Mouse (Mus musculus) kidney, adult 11 months (tissue): ENCODE results near the gene 9930111J21Rik2.
"Not testable (repeated sequence)": the region's sequence is repeated elsewhere in the genome, so short reads cannot be mapped to it uniquely, and the experiment has no call there.

Source experiments
- DNase-seq: peaks from one replicate; pipeline ENCODE4 v3.0.0; 2022

9930111J21Rik2 gene

GRCm38 (mm10) chr11:49051093-49051891 is at the start of gene 9930111J21Rik2:
Gene 9930111J21Rik2, minus strand, starts transcription at chr11:49051242.
- DNase-seq: not testable (repeated sequence)

DNA sequence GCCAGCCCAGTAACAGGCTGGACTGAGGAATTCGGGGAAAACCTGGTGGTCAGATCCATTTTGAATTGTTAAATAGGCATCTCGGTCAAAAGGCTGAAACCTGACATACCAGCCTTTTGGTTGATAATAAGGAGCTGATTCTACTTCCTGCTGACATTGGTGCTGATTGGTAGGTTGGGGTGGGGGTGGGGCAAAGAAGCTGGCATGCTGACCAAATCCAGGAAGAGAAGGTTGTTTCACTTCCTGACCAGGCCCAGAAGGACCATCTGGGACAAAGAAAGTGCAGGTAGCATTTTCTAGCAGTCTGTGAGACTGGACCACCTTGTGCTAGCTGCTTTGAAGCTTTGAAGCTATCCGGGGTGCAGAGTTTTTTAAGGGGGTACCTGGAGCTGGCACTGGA is 49.4 kb upstream of the 9930111J21Rik2 start:
- no peak for DNase-seq

DNA sequence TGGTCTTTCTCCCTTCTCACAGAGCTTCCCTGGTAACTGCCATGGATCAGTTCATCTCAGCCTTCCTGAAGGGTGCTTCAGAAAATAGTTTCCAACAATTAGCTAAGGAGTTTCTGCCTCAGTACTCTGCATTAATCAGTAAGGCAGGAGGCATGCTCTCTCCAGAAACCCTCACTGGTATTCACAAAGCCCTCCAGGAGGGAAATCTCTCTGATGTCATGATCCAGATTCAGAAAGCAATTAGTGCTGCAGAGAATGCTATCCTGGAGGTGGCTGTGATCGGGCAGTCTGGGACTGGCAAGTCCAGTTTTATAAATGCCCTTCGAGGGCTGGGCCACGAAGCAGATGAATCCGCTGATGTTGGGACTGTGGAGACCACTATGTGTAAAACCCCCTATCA is 44.3 kb upstream of the 9930111J21Rik2 start:
- DNase-seq: no peak

DNA sequence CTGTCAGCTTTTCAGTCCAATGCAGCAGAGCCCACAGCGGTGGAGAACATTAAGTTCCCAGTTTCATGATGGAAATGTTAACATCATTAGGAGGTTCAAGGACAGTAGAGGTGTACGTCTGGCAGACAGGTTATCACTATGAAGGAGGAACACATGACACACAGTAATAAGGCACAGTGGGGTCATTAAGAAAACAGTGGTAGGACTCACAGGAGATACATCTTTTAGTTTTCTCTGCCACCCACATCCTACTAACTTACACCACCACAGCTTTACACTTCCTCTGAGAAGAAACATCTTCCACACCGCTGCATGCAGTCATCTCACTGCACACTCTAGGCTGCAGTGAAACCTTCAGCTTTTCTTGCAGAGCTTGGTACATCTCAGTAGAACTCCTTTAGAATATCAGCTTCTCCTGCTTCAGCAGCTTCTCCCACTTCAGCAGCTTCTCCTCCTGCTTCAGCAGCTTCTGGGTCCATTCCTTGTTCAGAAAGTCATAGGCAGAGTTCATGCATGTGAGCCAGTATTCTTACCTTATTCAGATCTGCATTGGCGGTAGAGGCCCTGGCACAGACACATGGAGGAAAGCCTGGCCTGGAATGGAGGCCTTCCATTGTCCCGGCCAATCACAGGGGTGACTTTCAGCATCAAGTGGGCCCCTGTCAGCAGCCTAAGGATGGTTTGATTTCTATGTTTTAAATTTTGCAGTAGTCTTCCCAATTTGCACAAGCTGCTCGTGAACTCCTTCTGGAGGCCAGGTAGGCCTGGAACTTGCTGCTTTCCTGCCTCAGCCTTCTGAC is 43.0 kb upstream of the 9930111J21Rik2 start:
- DNase-seq: no peak

GRCm38 (mm10) chr11:49092786-49093185 is 41.7 kb upstream of the 9930111J21Rik2 start:
- no peak for DNase-seq

DNA sequence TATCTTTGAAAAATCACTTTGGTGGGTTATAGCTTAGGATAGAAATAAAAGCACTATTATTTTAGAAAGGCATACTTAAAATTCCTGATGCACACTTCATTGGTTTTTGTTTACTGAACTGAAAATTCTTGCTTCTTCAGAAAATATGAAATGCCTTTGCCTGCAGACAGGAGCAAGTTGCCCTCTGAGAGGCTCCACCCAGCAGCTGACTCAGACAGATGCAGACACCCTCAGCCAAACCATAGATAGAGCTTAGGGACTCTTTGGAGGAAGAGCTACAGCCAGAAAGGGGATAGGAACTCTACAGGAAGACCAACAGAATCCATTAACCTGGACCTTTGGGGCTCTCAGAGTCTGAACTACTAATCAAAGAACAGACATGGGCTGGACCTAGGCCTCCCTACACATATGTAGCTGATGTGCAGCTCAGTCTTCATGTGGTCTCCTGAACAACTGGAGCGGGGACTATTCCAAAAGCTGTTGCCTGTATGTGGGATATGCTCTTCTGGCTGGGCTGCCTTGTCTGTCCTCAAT is 41.1 kb upstream of the 9930111J21Rik2 start:
- no peak for DNase-seq

- DNase-seq: no peak
Measured at GRCm38 (mm10) chr11:49091171-49091570, 40.1 kb upstream of the 9930111J21Rik2 start.

DNA sequence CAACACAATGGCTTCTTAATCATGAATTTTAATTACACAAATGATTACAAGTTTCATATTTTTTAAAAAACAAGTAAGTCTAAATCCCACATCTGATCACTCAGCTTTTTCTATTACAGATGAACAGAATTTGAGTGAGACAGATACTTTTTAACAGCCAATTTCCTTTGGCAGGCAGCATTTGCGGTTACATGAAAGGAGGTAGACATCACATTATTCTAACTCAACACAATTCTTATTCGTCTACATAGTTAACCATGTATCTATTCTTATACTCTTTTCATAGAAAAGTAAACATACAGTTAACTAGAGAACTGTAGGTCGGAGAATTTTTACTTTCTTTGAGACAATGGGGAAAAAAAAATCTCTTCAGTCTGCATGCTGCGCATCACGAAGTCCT is 39.5 kb upstream of the 9930111J21Rik2 start:
- DNase-seq: no peak

GRCm38 (mm10) chr11:49089735-49090507 is 38.9 kb upstream of the 9930111J21Rik2 start:
- DNase-seq: no peak

GRCm38 (mm10) chr11:49088990-49089652 is 38.1 kb upstream of the 9930111J21Rik2 start:
- DNase-seq: no peak

GRCm38 (mm10) chr11:49087830-49088616 is 37.0 kb upstream of the 9930111J21Rik2 start:
- DNase-seq: no peak

- no peak for DNase-seq
Measured at GRCm38 (mm10) chr11:49086858-49087361, 35.9 kb upstream of the 9930111J21Rik2 start.

GRCm38 (mm10) chr11:49084875-49085274 is 33.8 kb upstream of the 9930111J21Rik2 start:
- DNase-seq: no peak

GRCm38 (mm10) chr11:49084385-49084784 is 33.3 kb upstream of the 9930111J21Rik2 start:
- no peak for DNase-seq

DNA sequence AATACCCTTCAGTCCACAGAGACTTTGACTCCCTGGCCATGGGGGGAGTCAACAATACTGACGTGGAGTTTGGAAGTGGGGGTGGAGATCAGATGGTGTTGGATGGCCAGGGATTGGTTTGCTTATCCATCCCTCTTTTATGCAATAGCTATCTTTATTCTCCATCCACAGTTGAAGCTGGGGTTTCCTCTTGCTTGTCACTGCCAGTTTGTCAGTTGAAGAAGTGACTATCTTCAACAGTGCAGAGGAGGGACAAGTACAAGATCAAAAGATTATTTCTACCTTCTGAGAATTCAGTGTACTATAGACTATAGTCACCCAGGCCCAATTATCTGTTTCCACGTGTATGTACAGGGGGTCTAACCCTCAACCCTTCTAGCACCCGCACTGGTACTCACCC is 32.8 kb upstream of the 9930111J21Rik2 start:
- no peak for DNase-seq

- DNase-seq: no peak
Measured at GRCm38 (mm10) chr11:49083146-49083545, 32.1 kb upstream of the 9930111J21Rik2 start.

DNA sequence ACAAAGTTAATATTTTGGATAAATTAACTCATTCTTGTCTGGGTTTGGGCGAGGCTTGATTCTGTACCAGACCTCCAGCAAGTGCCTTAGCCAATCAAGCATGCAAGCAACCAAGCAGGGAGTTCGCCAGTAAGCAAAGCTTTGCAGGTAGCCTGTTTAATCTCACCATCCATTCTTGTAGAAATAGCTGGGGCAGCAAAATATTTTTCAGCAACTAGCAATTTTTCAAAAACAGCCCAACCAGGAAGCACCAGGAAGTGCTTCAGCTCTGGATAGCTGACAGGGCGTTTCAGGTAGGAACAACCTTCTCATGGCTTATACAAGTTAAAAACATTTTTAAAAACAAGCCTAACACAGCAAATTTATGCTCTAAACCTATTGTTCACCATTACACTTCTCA is 30.8 kb upstream of the 9930111J21Rik2 start:
- peak; percentile 40 for DNase-seq

DNA sequence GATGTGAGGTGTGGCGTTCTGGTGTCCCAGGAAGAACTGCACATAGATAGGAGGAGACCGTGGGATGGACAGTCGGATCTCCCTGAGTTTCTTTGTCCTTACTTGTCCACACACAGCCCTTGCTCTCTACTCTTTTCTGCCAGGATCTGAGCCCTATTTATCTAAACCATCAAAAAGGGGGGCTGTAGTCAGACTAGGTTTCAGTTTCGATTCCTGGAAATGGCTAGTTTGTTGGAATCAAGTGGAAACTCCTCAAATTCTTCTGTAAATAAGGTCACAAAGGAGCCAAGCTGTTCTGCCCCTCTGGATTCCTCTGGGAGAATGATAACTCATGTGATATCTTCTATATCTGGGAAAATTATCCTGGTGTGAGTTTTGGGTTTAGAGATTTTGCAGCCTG is 30.3 kb upstream of the 9930111J21Rik2 start:
- DNase-seq: peak; percentile 30

GRCm38 (mm10) chr11:49080636-49081035 is 29.6 kb upstream of the 9930111J21Rik2 start:
- DNase-seq: no peak

- no peak for DNase-seq
Measured at GRCm38 (mm10) chr11:49078719-49079118, 27.7 kb upstream of the 9930111J21Rik2 start.

- DNase-seq: no peak
Measured at GRCm38 (mm10) chr11:49077012-49077411, 26.0 kb upstream of the 9930111J21Rik2 start.
